Mouse (Mus musculus) limb, embryonic 14.5 days (tissue): ENCODE results near the gene Ubqln5. TPM values are rescaled to one million over a fixed set of nuclear protein-coding genes. Genes with fewer than 3 reads are reported as not detected.

Experiments
- ATAC-seq: fragments of 200-750 bp; cut with Nextera tagmentation; 2 replicates; pipeline ENCODE4 v1.8.0; 2017; ENCODE audit warnings: low read depth, moderate number of reproducible peaks, moderate TSS enrichment; ENCODE audit not compliant: low FRiP score
- DNase-seq: peaks from one replicate; pipeline ENCODE4 v3.0.0-alpha.2; 2015; ENCODE audit warnings: low spot score
- H3K27ac ChIP-seq: fragments of 300-500 bp; sonication (generic); replicated peaks from 2 replicates; pipeline ENCODE4 v1.5.1; 2014; ENCODE audit warnings: low read depth, mild to moderate bottlenecking, low read length, moderate library complexity, mixed read lengths
- H3K27me3 ChIP-seq: fragments of 300-500 bp; sonication (generic); 2 replicates; pipeline ENCODE4 v1.6.1; 2014; ENCODE audit warnings: low read length, mixed read lengths; ENCODE audit not compliant: control insufficient read depth, insufficient read depth
- H3K36me3 ChIP-seq: fragments of 300-500 bp; sonication (generic); 2 replicates; pipeline ENCODE4 v1.6.1; 2014; ENCODE audit warnings: mild to moderate bottlenecking, low read length, moderate library complexity, mixed read lengths; ENCODE audit not compliant: control insufficient read depth, insufficient read depth
- H3K4me1 ChIP-seq: fragments of 300-500 bp; sonication (generic); 2 replicates; pipeline ENCODE4 v1.6.1; 2014; ENCODE audit warnings: antibody characterized with exemption, low read length, mixed read lengths; ENCODE audit not compliant: control insufficient read depth, insufficient read depth
- H3K4me2 ChIP-seq: fragments of 300-500 bp; sonication (generic); replicated peaks from 2 replicates; pipeline ENCODE4 v1.6.1; 2014; ENCODE audit warnings: low read depth, mild to moderate bottlenecking, low read length, moderate library complexity; ENCODE audit not compliant: severe bottlenecking
- H3K4me3 ChIP-seq: fragments of 300-500 bp; sonication (generic); replicated peaks from 2 replicates; pipeline ENCODE4 v1.5.1; 2014; ENCODE audit warnings: low read length
- H3K9ac ChIP-seq: fragments of 300-500 bp; sonication (generic); 2 replicates; pipeline ENCODE4 v1.6.1; 2014; ENCODE audit warnings: mild to moderate bottlenecking, low read depth, low read length, moderate library complexity; ENCODE audit not compliant: severe bottlenecking
- H3K9me3 ChIP-seq: fragments of 300-500 bp; sonication (generic); 2 replicates; pipeline ENCODE4 v1.6.1; 2016; ENCODE audit warnings: low read length; ENCODE audit not compliant: control insufficient read depth
- POLR2A ChIP-seq: fragments of 200-500 bp; IDR thresholded peaks from 2 replicates; pipeline ENCODE4 v1.8.0; 2012; ENCODE audit warnings: inconsistent platforms, mild to moderate bottlenecking, moderate library complexity, borderline replicate concordance; ENCODE audit not compliant: insufficient read depth, insufficient read length; ENCODE audit errors: extremely low read depth
- WGBS: fragments of 180-500 bp; shearing (Covaris S2); extraction: QIAGEN DNeasy Blood & Tissue Kit; methylation state at CpG from one replicate; pipeline ENCODE4 v1.1.7; 2014; 5-methylcytosine and 5-hydroxymethylcytosine counted together
- polyA plus RNA-seq, 2 experiments: library from polyadenylated mRNA; depleted of rRNA in 1 of 2; stranded (reverse) in 1 of 2; unstranded in 1 of 2; fragments of >200 nt; fragmentation: Nextera tagmentation in 1 of 2; extraction: Ambion mirVana in 1 of 2; gene quantifications; 2 replicates each; pipeline versions ENCODE4 v1.2.1 to v1.2.3; 2012 to 2014

Ubqln5 gene
- polyA plus RNA-seq, 2 experiments = not detected

DNA sequence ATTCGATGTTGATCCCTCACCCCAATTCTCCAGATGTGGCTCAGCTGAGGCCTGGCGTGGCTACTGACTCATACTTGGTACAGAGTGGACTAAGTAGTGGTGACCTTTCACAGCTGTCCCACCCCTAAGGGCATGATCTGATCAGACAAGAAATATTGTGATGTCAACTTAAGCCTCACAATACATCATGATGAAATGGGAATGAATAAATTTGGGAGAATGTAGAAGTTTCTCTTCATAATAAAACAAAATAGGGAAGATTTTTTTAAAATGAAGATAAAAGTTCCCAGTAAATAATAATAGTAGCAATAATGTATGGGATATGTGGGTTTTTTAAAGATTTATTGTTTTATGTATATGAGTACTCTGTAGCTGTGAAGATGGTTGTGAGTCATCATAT lies 20.8 kb upstream of the Ubqln5 start, which contains the start of gene Ubqlnl:
TSS of gene Ubqlnl (minus strand) at position 101 of the 400 bp plus-strand sequence.
- Histone ChIP-seq H3K9ac (no peak within 1 kb of the TSS), H3K4me1 (no peaks in the 10 kb centered on the region), H3K4me2 (no peak within 1 kb of the TSS), H3K27me3 (no peaks in the 10 kb centered on the region), H3K27ac (no peak within 1 kb of the TSS), H3K36me3 (no peaks in the 10 kb centered on the region), H3K9me3 (no peaks in the 10 kb centered on the region), H3K4me3 (no peak within 1 kb of the TSS)
- WGBS = 95% methylated on average over 2 of the region's 2 CpGs
- TF ChIP-seq POLR2A = no peak
- ATAC-seq (no peak), DNase-seq (no peak)

DNA sequence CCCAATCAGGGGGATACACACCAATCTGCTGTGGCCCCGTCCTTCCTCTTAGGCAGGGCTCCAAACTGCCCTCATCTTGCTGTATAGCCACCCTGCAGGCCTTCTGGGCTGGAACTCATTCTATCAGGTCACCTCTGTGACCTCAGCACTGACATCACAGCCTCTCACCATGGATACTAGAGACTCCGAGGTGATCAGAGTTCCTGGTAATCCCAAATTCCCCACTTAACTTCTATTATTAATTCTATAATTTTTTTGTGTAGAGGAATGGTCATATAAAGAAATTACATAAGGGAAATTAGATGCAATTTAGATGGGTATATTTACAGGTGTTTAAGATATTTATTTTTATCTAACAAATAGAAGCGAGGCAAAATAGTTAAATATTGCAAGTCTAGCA lies 13.6 kb upstream of the Ubqln5 start, which contains the start of gene Ubqln3:
TSS of gene Ubqln3 (minus strand) at position 101 of the 400 bp plus-strand sequence.
- no peak within 1 kb of the TSS for H3K9ac ChIP-seq
- H3K36me3 ChIP-seq = no peaks in the 10 kb centered on the region
- DNase-seq = no peak
- no peaks in the 10 kb centered on the region for H3K9me3 ChIP-seq
- no peak within 1 kb of the TSS for H3K4me3 ChIP-seq
- TF ChIP-seq POLR2A = no peak
- no peak for ATAC-seq
- H3K27ac ChIP-seq = no peak within 1 kb of the TSS
- H3K4me1 ChIP-seq = no peaks in the 10 kb centered on the region
- no peaks in the 10 kb centered on the region for H3K27me3 ChIP-seq
- H3K4me2 ChIP-seq = no peak within 1 kb of the TSS
- WGBS = 76% methylated on average over 3 of the region's 3 CpGs

DNA sequence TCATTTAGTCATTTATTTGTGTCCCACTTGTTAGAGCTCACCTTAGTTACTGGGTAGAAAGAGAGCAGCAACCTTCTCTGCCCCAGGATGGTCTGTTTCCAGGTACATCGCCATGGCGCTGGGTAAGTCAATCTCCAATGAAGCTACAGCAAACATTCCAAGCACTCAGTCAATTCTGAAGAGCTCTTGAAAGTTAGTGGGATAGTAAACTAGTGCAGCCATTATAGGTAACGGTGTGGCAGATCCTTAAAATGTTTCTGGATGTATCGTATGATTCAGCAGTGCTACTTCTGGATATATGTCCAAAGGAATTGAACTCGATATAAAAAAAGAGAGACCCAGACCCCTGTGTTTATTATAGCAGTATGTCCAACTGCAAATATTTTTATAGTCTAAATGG lies 7.7 kb upstream of the Ubqln5 start, which contains the start of gene Olfr643:
TSS of gene Olfr643 (minus strand) at position 101 of the 400 bp plus-strand sequence.
- 83% methylated on average over 5 of the region's 5 CpGs for WGBS
- ATAC-seq (no peak), DNase-seq (no peak)
- Histone ChIP-seq H3K36me3 (no peaks in the 10 kb centered on the region), H3K4me2 (no peak within 1 kb of the TSS), H3K9me3 (no peaks in the 10 kb centered on the region), H3K27ac (no peak within 1 kb of the TSS), H3K27me3 (no peaks in the 10 kb centered on the region), H3K4me3 (no peak within 1 kb of the TSS), H3K9ac (no peak within 1 kb of the TSS), H3K4me1 (no peaks in the 10 kb centered on the region)
- TF ChIP-seq POLR2A = no peak

DNA sequence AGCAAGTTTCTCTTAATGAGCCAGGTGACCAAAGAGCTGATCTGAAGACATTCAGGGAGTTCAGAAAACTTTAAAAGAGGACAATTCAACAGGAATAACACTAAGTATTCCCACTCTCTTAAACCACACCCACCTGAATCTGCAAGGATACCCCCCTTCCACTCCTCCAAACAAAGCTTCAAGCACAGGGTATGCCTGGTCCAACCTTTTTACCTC lies 25.0 kb downstream of the Ubqln5 start, which contains the start of gene Olfr646:
TSS of gene Olfr646 (plus strand) at position 117 of the 216 bp plus-strand sequence.
- Histone ChIP-seq H3K27me3 (no peaks in the 10 kb centered on the region), H3K9ac (no peak within 1 kb of the TSS), H3K4me2 (no peak within 1 kb of the TSS), H3K36me3 (no peaks in the 10 kb centered on the region), H3K27ac (no peak within 1 kb of the TSS), H3K4me1 (no peaks in the 10 kb centered on the region), H3K4me3 (no peak within 1 kb of the TSS), H3K9me3 (no peaks in the 10 kb centered on the region)
- ATAC-seq = no peak
- DNase-seq = no peak
- TF ChIP-seq POLR2A = no peak

DNA sequence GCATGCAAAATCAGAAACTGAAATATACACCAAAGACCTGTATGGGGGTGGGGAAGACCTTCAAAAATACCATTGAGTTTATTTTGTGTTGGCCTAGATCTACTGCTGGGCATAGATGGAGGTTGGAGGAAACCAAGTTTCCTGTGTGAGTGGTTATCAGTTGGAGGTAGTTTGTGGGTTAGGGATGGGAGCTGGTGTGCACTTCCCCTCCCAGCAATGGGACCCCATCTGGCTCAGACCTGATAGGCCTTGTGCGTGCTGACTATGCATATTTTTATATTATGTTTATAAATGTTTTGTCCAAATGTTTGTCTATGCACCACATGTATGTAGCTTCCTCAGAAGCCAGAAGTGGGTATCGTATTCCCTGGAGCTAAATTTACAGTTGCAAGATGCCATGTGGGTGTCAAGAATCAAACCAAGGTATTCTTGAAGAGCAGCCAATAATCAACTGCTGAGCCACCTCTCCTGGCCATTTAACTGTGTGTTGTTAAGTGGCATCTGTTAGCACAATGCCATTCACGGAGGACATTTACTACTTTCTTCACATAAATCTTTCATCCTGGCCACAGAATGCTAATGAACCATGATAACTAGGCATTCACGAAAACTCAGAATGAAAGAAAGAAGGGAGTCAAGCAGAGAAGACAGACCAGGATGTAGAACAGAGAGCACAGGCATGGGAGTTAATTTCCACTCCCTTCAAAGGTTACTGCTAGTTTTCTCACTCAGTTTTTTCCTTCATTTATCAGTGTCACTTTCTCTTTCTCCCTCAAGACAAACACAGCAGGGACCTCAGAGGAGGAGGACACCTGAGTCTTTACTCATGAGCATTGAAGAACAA lies 25.5 kb downstream of the Ubqln5 start:
- H3K9me3 ChIP-seq = no peaks in the 10 kb centered on the region
- H3K4me2 ChIP-seq = no peak overlapping the region
- H3K4me3 ChIP-seq = no peak overlapping the region
- no peak overlapping the region for H3K27ac ChIP-seq
- DNase-seq (no peak), ATAC-seq (no peak)
- no peak overlapping the region for H3K9ac ChIP-seq
- no peaks in the 10 kb centered on the region for H3K27me3 ChIP-seq
- WGBS = 37% methylated on average over 4 of the region's 4 CpGs
- no peaks in the 10 kb centered on the region for H3K4me1 ChIP-seq
- TF ChIP-seq POLR2A = no peak
- no peaks in the 10 kb centered on the region for H3K36me3 ChIP-seq

DNA sequence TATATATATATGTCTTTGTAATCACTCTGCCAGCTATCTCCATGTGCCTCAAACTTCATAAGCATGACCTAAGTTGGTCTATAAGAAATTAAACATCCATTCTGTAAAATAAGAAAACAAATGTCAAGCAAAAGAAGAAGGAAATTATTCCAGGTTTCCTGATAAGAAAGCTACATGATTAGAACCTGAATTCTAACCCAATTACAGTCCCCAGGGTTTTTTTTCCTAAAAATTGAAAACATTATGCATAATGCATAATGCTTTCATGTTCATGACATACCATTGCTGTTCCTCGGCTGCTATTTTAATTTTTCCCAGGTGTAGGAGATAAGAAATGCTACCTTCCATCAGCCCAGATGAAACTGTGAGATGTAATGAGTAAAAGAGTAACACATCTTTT lies 44.3 kb downstream of the Ubqln5 start, which contains the start of gene Olfr645:
TSS of gene Olfr645 (minus strand) at position 101 of the 400 bp plus-strand sequence.
- Histone ChIP-seq H3K36me3 (no peaks in the 10 kb centered on the region), H3K4me1 (no peaks in the 10 kb centered on the region), H3K9me3 (no peaks in the 10 kb centered on the region), H3K9ac (no peak within 1 kb of the TSS), H3K27me3 (no peaks in the 10 kb centered on the region), H3K4me2 (no peak within 1 kb of the TSS), H3K4me3 (no peak within 1 kb of the TSS), H3K27ac (no peak within 1 kb of the TSS)
- WGBS = 76% methylated on average over 1 of the region's 1 CpGs
- DNase-seq = no peak
- no peak for TF ChIP-seq POLR2A
- ATAC-seq = no peak

Other genes starting within 250 kb of the Ubqln5 start
- gene Olfr66, start 243.6 kb downstream of the Ubqln5 start, polyA plus RNA-seq (2012; rRNA removed) = not detected in 2 replicates
- not detected in 2 replicates for gene Olfr66, start 243.6 kb downstream of the Ubqln5 start, polyA plus RNA-seq (2014; fragmentation: Nextera tagmentation; extraction: Ambion mirVana)
- gene Olfr64, start 235.3 kb downstream of the Ubqln5 start, polyA plus RNA-seq (2012; rRNA removed) = not detected in 2 replicates
- not detected in 2 replicates for gene Olfr64, start 235.3 kb downstream of the Ubqln5 start, polyA plus RNA-seq (2014; fragmentation: Nextera tagmentation; extraction: Ambion mirVana)
- not detected in 2 replicates for gene Olfr65, start 226.3 kb downstream of the Ubqln5 start, polyA plus RNA-seq (2012; rRNA removed)
- not detected in 2 replicates for gene Olfr65, start 226.3 kb downstream of the Ubqln5 start, polyA plus RNA-seq (2014; fragmentation: Nextera tagmentation; extraction: Ambion mirVana)
- gene Olfr631, start 201.0 kb downstream of the Ubqln5 start, polyA plus RNA-seq (2012; rRNA removed) = not detected in 2 replicates
- gene Olfr631, start 201.0 kb downstream of the Ubqln5 start, polyA plus RNA-seq (2014; fragmentation: Nextera tagmentation; extraction: Ambion mirVana) = not detected in 2 replicates
- gene Olfr632, start 195.5 kb downstream of the Ubqln5 start, polyA plus RNA-seq (2012; rRNA removed) = not detected in 2 replicates
- gene Olfr632, start 195.5 kb downstream of the Ubqln5 start, polyA plus RNA-seq (2014; fragmentation: Nextera tagmentation; extraction: Ambion mirVana) = not detected in 2 replicates
- not detected in 2 replicates for gene Olfr633, start 185.4 kb downstream of the Ubqln5 start, polyA plus RNA-seq (2012; rRNA removed)
- gene Olfr633, start 185.4 kb downstream of the Ubqln5 start, polyA plus RNA-seq (2014; fragmentation: Nextera tagmentation; extraction: Ambion mirVana) = not detected in 2 replicates
- not detected in 2 replicates for gene Olfr635, start 158.7 kb downstream of the Ubqln5 start, polyA plus RNA-seq (2012; rRNA removed)
- gene Olfr635, start 158.7 kb downstream of the Ubqln5 start, polyA plus RNA-seq (2014; fragmentation: Nextera tagmentation; extraction: Ambion mirVana) = 0.03 TPM in 1 of 2 replicates, not detected in the other
- not detected in 2 replicates for gene Olfr638, start 131.1 kb downstream of the Ubqln5 start, polyA plus RNA-seq (2012; rRNA removed)
- not detected in 2 replicates for gene Olfr638, start 131.1 kb downstream of the Ubqln5 start, polyA plus RNA-seq (2014; fragmentation: Nextera tagmentation; extraction: Ambion mirVana)
- not detected in 2 replicates for gene Olfr639, start 112.5 kb downstream of the Ubqln5 start, polyA plus RNA-seq (2012; rRNA removed)
- gene Olfr639, start 112.5 kb downstream of the Ubqln5 start, polyA plus RNA-seq (2014; fragmentation: Nextera tagmentation; extraction: Ambion mirVana) = not detected in 2 replicates
- gene Olfr640, start 104.3 kb downstream of the Ubqln5 start, polyA plus RNA-seq (2012; rRNA removed) = not detected in 2 replicates
- not detected in 2 replicates for gene Olfr640, start 104.3 kb downstream of the Ubqln5 start, polyA plus RNA-seq (2014; fragmentation: Nextera tagmentation; extraction: Ambion mirVana)
- not detected in 2 replicates for gene Olfr641, start 94.4 kb downstream of the Ubqln5 start, polyA plus RNA-seq (2012; rRNA removed)
- not detected in 2 replicates for gene Olfr641, start 94.4 kb downstream of the Ubqln5 start, polyA plus RNA-seq (2014; fragmentation: Nextera tagmentation; extraction: Ambion mirVana)
- gene Olfr642, start 77.2 kb downstream of the Ubqln5 start, polyA plus RNA-seq (2012; rRNA removed) = not detected in 2 replicates
- not detected in 2 replicates for gene Olfr642, start 77.2 kb downstream of the Ubqln5 start, polyA plus RNA-seq (2014; fragmentation: Nextera tagmentation; extraction: Ambion mirVana)
- 0.03 TPM in 1 of 2 replicates, not detected in the other for gene 4930516K23Rik, start 68.4 kb downstream of the Ubqln5 start, polyA plus RNA-seq (2012; rRNA removed)
- gene 4930516K23Rik, start 68.4 kb downstream of the Ubqln5 start, polyA plus RNA-seq (2014; fragmentation: Nextera tagmentation; extraction: Ambion mirVana) = not detected in 2 replicates
- 0.10 TPM in 1 of 2 replicates, not detected in the other for gene Olfr644, start 58.0 kb downstream of the Ubqln5 start, polyA plus RNA-seq (2012; rRNA removed)
- gene Olfr644, start 58.0 kb downstream of the Ubqln5 start, polyA plus RNA-seq (2014; fragmentation: Nextera tagmentation; extraction: Ambion mirVana) = not detected in 2 replicates
- gene Olfr645, start 44.4 kb downstream of the Ubqln5 start, polyA plus RNA-seq (2012; rRNA removed) = not detected in 2 replicates
- not detected in 2 replicates for gene Olfr645, start 44.4 kb downstream of the Ubqln5 start, polyA plus RNA-seq (2014; fragmentation: Nextera tagmentation; extraction: Ambion mirVana)
- gene Olfr646, start 25.0 kb downstream of the Ubqln5 start, polyA plus RNA-seq (2012; rRNA removed) = not detected in 2 replicates
- gene Olfr646, start 25.0 kb downstream of the Ubqln5 start, polyA plus RNA-seq (2014; fragmentation: Nextera tagmentation; extraction: Ambion mirVana) = not detected in 2 replicates
- not detected in 2 replicates for gene Olfr643, start 7.6 kb upstream of the Ubqln5 start, polyA plus RNA-seq (2012; rRNA removed)
- gene Olfr643, start 7.6 kb upstream of the Ubqln5 start, polyA plus RNA-seq (2014; fragmentation: Nextera tagmentation; extraction: Ambion mirVana) = not detected in 2 replicates
- not detected in 2 replicates for gene Ubqln3, start 13.5 kb upstream of the Ubqln5 start, polyA plus RNA-seq (2012; rRNA removed)
- not detected in 2 replicates for gene Ubqln3, start 13.5 kb upstream of the Ubqln5 start, polyA plus RNA-seq (2014; fragmentation: Nextera tagmentation; extraction: Ambion mirVana)
- not detected in 2 replicates for gene Ubqlnl, start 20.7 kb upstream of the Ubqln5 start, polyA plus RNA-seq (2012; rRNA removed)
- not detected in 2 replicates for gene Ubqlnl, start 20.7 kb upstream of the Ubqln5 start, polyA plus RNA-seq (2014; fragmentation: Nextera tagmentation; extraction: Ambion mirVana)
- gene Olfm5, start 35.0 kb upstream of the Ubqln5 start, polyA plus RNA-seq (2012; rRNA removed) = not detected in 2 replicates
- gene Olfm5, start 35.0 kb upstream of the Ubqln5 start, polyA plus RNA-seq (2014; fragmentation: Nextera tagmentation; extraction: Ambion mirVana) = not detected in 2 replicates
- gene Olfr648, start 53.6 kb upstream of the Ubqln5 start, polyA plus RNA-seq (2012; rRNA removed) = 0.05 and 0.08 TPM in 2 replicates
- 0.21 and 0.35 TPM in 2 replicates for gene Olfr648, start 53.6 kb upstream of the Ubqln5 start, polyA plus RNA-seq (2014; fragmentation: Nextera tagmentation; extraction: Ambion mirVana)
- gene Olfr649, start 66.2 kb upstream of the Ubqln5 start, polyA plus RNA-seq (2012; rRNA removed) = not detected in 2 replicates
- gene Olfr649, start 66.2 kb upstream of the Ubqln5 start, polyA plus RNA-seq (2014; fragmentation: Nextera tagmentation; extraction: Ambion mirVana) = not detected in 2 replicates
- gene Trim6, start 89.0 kb upstream of the Ubqln5 start, polyA plus RNA-seq (2012; rRNA removed) = 1.1 and 1.4 TPM in 2 replicates
- 0.28 and 0.43 TPM in 2 replicates for gene Trim6, start 89.0 kb upstream of the Ubqln5 start, polyA plus RNA-seq (2014; fragmentation: Nextera tagmentation; extraction: Ambion mirVana)
- gene Trim34a, start 114.6 kb upstream of the Ubqln5 start, polyA plus RNA-seq (2012; rRNA removed) = 3.4 and 3.5 TPM in 2 replicates
- gene Trim34a, start 114.6 kb upstream of the Ubqln5 start, polyA plus RNA-seq (2014; fragmentation: Nextera tagmentation; extraction: Ambion mirVana) = 1.6 and 1.9 TPM in 2 replicates
- 0.20 and 0.29 TPM in 2 replicates for gene Trim5, start 158.3 kb upstream of the Ubqln5 start, polyA plus RNA-seq (2012; rRNA removed)
- gene Trim5, start 158.3 kb upstream of the Ubqln5 start, polyA plus RNA-seq (2014; fragmentation: Nextera tagmentation; extraction: Ambion mirVana) = 0.10 and 0.25 TPM in 2 replicates
- gene Trim12a, start 185.6 kb upstream of the Ubqln5 start, polyA plus RNA-seq (2012; rRNA removed) = 6.5 and 9.1 TPM in 2 replicates
- 5.7 and 6.0 TPM in 2 replicates for gene Trim12a, start 185.6 kb upstream of the Ubqln5 start, polyA plus RNA-seq (2014; fragmentation: Nextera tagmentation; extraction: Ambion mirVana)
- gene Trim34b, start 199.6 kb upstream of the Ubqln5 start, polyA plus RNA-seq (2012; rRNA removed) = 0.04 and 0.11 TPM in 2 replicates
- gene Trim34b, start 199.6 kb upstream of the Ubqln5 start, polyA plus RNA-seq (2014; fragmentation: Nextera tagmentation; extraction: Ambion mirVana) = 0.33 TPM in 1 of 2 replicates, not detected in the other
- gene Trim12c, start 223.5 kb upstream of the Ubqln5 start, polyA plus RNA-seq (2012; rRNA removed) = 3.6 and 4.4 TPM in 2 replicates
- 1.7 TPM in 2 replicates for gene Trim12c, start 223.5 kb upstream of the Ubqln5 start, polyA plus RNA-seq (2014; fragmentation: Nextera tagmentation; extraction: Ambion mirVana)
- gene Trim30b, start 240.1 kb upstream of the Ubqln5 start, polyA plus RNA-seq (2012; rRNA removed) = 0.04 and 0.06 TPM in 2 replicates
- gene Trim30b, start 240.1 kb upstream of the Ubqln5 start, polyA plus RNA-seq (2014; fragmentation: Nextera tagmentation; extraction: Ambion mirVana) = 0.07 TPM in 1 of 2 replicates, not detected in the other